Mouse (Mus musculus): ENCODE measurements around the gene Gm20708. TPM values are rescaled to one million over a fixed set of nuclear protein-coding genes. Genes with fewer than 3 reads are reported as not detected.
"Not testable (repeated sequence)": the region's sequence is repeated elsewhere in the genome, so short reads cannot be mapped to it uniquely, and the experiment has no call there.

Gene Gm20708
- polyA plus RNA-seq, 1 experiment from 2014 or later: 0.58 TPM

- H3K9me3 ChIP-seq (ENCODE audit: control insufficient read depth, low read length): no peaks in the 10 kb centered on the region
- no peak overlapping the region for H3K4me2 ChIP-seq (replicated peaks; ENCODE audit: low read depth, low read length)
- peak overlapping the region; percentile 14; the same call in 1 of the 2 replicates for H3K27ac ChIP-seq (ENCODE audit: low read depth, low read length)
- no peaks in the 10 kb centered on the region for H3K27me3 ChIP-seq (ENCODE audit: control insufficient read depth, insufficient read depth, low read length)
- peaks cover 40% of the 10 kb centered on the region for H3K4me1 ChIP-seq (ENCODE audit: control insufficient read depth, insufficient read depth, low read length)
- H3K9ac ChIP-seq (ENCODE audit: low read depth, low read length): no peak overlapping the region
- H3K4me3 ChIP-seq (ENCODE audit: low read length): no peak overlapping the region
- ATAC-seq (ENCODE audit: low FRiP score, low TSS enrichment): no peak
- WGBS: 74% methylated on average over 9 of the region's 9 CpGs
- H3K36me3 ChIP-seq (ENCODE audit: control insufficient read depth, insufficient read depth, low read length): no peaks in the 10 kb centered on the region
Observed at GRCm38 (mm10) chr11:117830401-117830800, 20.9 kb downstream of the Gm20708 start.

- Histone ChIP-seq H3K27ac (ENCODE audit: low read depth, low read length) (no peak overlapping the region), H3K4me1 (ENCODE audit: control insufficient read depth, insufficient read depth, low read length) (peaks cover 34% of the 10 kb centered on the region)
- ATAC-seq (ENCODE audit: low FRiP score, low TSS enrichment): peak; percentile 34
Observed at GRCm38 (mm10) chr11:117832086-117832969, 22.9 kb downstream of the Gm20708 start.

GRCm38 (mm10) chr11:117833509-117833908 is 24.0 kb downstream of the Gm20708 start:
- H3K4me3 ChIP-seq (ENCODE audit: low read length); H3K27ac ChIP-seq (ENCODE audit: low read depth, low read length); H3K9ac ChIP-seq (ENCODE audit: low read depth, low read length); H3K36me3 ChIP-seq (ENCODE audit: control insufficient read depth, insufficient read depth, low read length); H3K4me2 ChIP-seq (replicated peaks; ENCODE audit: low read depth, low read length); H3K9me3 ChIP-seq (ENCODE audit: control insufficient read depth, low read length); ATAC-seq (ENCODE audit: low FRiP score, low TSS enrichment); H3K27me3 ChIP-seq (ENCODE audit: control insufficient read depth, insufficient read depth, low read length): not testable (repeated sequence)
- WGBS: 92% methylated on average over 4 of the region's 6 CpGs
- H3K4me1 ChIP-seq (ENCODE audit: control insufficient read depth, insufficient read depth, low read length): peaks cover 26% of the 10 kb centered on the region

More at GRCm38 (mm10) chr11:117832086-117832969, 22.9 kb downstream of the Gm20708 start:
- 17% methylated on average over 28 of the region's 28 CpGs for WGBS
- peak overlapping the region; percentile 25; the same call in 1 of the 2 replicates for H3K9ac ChIP-seq (ENCODE audit: low read depth, low read length)
- H3K9me3 ChIP-seq (ENCODE audit: control insufficient read depth, low read length): no peaks in the 10 kb centered on the region
- peak overlapping the region; percentile 49 for H3K4me2 ChIP-seq (replicated peaks; ENCODE audit: low read depth, low read length)
- peak overlapping the region; percentile 23; the same call in 1 of the 2 replicates for H3K4me3 ChIP-seq (ENCODE audit: low read length)
- no peaks in the 10 kb centered on the region for H3K36me3 ChIP-seq (ENCODE audit: control insufficient read depth, insufficient read depth, low read length)
- H3K27me3 ChIP-seq (ENCODE audit: control insufficient read depth, insufficient read depth, low read length): no peaks in the 10 kb centered on the region

GRCm38 (mm10) chr11:117834086-117834485 is 24.6 kb downstream of the Gm20708 start:
- Histone ChIP-seq H3K27ac (ENCODE audit: low read depth, low read length) (no peak overlapping the region), H3K36me3 (ENCODE audit: control insufficient read depth, insufficient read depth, low read length) (no peaks in the 10 kb centered on the region), H3K4me1 (ENCODE audit: control insufficient read depth, insufficient read depth, low read length) (peaks cover 21% of the 10 kb centered on the region), H3K4me2 (replicated peaks; ENCODE audit: low read depth, low read length) (no peak overlapping the region), H3K27me3 (ENCODE audit: control insufficient read depth, insufficient read depth, low read length) (no peaks in the 10 kb centered on the region), H3K9me3 (ENCODE audit: control insufficient read depth, low read length) (no peaks in the 10 kb centered on the region), H3K9ac (ENCODE audit: low read depth, low read length) (no peak overlapping the region), H3K4me3 (ENCODE audit: low read length) (no peak overlapping the region)
- WGBS: 89% methylated on average over 8 of the region's 8 CpGs
- ATAC-seq (ENCODE audit: low FRiP score, low TSS enrichment): no peak

GRCm38 (mm10) chr11:117836306-117836705 is 26.8 kb downstream of the Gm20708 start:
- 29% methylated on average over 13 of the region's 13 CpGs for WGBS
- H3K27ac ChIP-seq (ENCODE audit: low read depth, low read length): no peak overlapping the region
- no peaks in the 10 kb centered on the region for H3K27me3 ChIP-seq (ENCODE audit: control insufficient read depth, insufficient read depth, low read length)

GRCm38 (mm10) chr11:117838572-117838971 is 29.1 kb downstream of the Gm20708 start:
- ATAC-seq (ENCODE audit: low FRiP score, low TSS enrichment): no peak
- Histone ChIP-seq H3K27ac (ENCODE audit: low read depth, low read length) (no peak overlapping the region), H3K36me3 (ENCODE audit: control insufficient read depth, insufficient read depth, low read length) (no peaks in the 10 kb centered on the region), H3K4me1 (ENCODE audit: control insufficient read depth, insufficient read depth, low read length) (no peaks in the 10 kb centered on the region), H3K4me2 (replicated peaks; ENCODE audit: low read depth, low read length) (no peak overlapping the region), H3K27me3 (ENCODE audit: control insufficient read depth, insufficient read depth, low read length) (no peaks in the 10 kb centered on the region), H3K9ac (ENCODE audit: low read depth, low read length) (no peak overlapping the region), H3K9me3 (ENCODE audit: control insufficient read depth, low read length) (no peaks in the 10 kb centered on the region), H3K4me3 (ENCODE audit: low read length) (no peak overlapping the region)
- WGBS: 68% methylated on average over 2 of the region's 2 CpGs

More at GRCm38 (mm10) chr11:117836306-117836705, 26.8 kb downstream of the Gm20708 start:
- ATAC-seq (ENCODE audit: low FRiP score, low TSS enrichment): no peak
- Histone ChIP-seq H3K9me3 (ENCODE audit: control insufficient read depth, low read length) (no peaks in the 10 kb centered on the region), H3K4me2 (replicated peaks; ENCODE audit: low read depth, low read length) (peak overlapping the region; percentile 34; the same call in 1 of the 2 replicates), H3K4me3 (ENCODE audit: low read length) (no peak overlapping the region), H3K4me1 (ENCODE audit: control insufficient read depth, insufficient read depth, low read length) (peaks cover 8% of the 10 kb centered on the region; the same call in 1 of the 2 replicates), H3K9ac (ENCODE audit: low read depth, low read length) (no peak overlapping the region), H3K36me3 (ENCODE audit: control insufficient read depth, insufficient read depth, low read length) (no peaks in the 10 kb centered on the region)

DNA sequence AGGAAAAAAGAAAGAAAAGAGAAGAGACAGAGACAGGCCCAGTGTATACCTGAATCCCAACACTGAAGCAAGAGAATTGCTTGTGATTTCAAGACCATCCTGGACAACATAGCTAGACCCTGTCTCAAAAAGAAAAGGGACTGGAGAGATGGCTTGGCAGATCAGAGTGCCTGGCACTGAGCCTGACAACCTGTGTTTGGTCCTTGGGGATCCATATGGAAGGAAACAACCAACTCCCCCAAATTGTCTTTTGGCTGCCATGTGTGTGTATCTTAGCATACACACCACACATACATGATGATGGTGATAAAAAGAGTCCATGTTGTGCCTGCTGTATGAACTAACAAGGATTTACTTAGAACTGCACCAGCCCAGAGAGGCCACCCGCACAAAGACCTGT is 29.6 kb downstream of the Gm20708 start:
- Histone ChIP-seq H3K4me3 (ENCODE audit: low read length) (no peak overlapping the region), H3K36me3 (ENCODE audit: control insufficient read depth, insufficient read depth, low read length) (no peaks in the 10 kb centered on the region), H3K9ac (ENCODE audit: low read depth, low read length) (no peak overlapping the region), H3K27me3 (ENCODE audit: control insufficient read depth, insufficient read depth, low read length) (no peaks in the 10 kb centered on the region), H3K4me2 (replicated peaks; ENCODE audit: low read depth, low read length) (no peak overlapping the region), H3K4me1 (ENCODE audit: control insufficient read depth, insufficient read depth, low read length) (no peaks in the 10 kb centered on the region), H3K9me3 (ENCODE audit: control insufficient read depth, low read length) (no peaks in the 10 kb centered on the region), H3K27ac (ENCODE audit: low read depth, low read length) (no peak overlapping the region)
- ATAC-seq (ENCODE audit: low FRiP score, low TSS enrichment): no peak
- 100% methylated on average over 1 of the region's 1 CpGs for WGBS

DNA sequence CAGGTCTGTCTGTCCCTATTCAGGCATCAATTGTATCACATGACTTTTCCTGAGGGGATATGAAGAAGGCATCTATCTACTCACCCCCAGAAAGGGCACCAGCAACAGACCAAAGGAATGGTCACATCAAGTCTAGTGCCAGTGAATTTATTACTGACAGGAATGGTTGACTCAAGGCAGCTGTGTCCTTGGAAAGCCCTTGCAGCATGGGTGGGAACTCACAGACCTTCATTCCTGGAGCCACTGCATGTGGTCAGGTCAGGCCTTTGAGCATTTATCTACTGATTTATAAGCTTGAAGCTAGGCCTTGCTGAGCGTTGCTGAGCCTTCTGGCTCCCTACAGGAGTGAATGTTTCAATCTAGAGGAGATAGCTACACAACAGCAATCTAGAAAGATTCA is 31.4 kb downstream of the Gm20708 start:
- 24% methylated on average over 1 of the region's 1 CpGs for WGBS
- Histone ChIP-seq H3K27ac (ENCODE audit: low read depth, low read length) (no peak overlapping the region), H3K4me1 (ENCODE audit: control insufficient read depth, insufficient read depth, low read length) (no peaks in the 10 kb centered on the region), H3K9ac (ENCODE audit: low read depth, low read length) (no peak overlapping the region), H3K4me2 (replicated peaks; ENCODE audit: low read depth, low read length) (no peak overlapping the region), H3K4me3 (ENCODE audit: low read length) (no peak overlapping the region), H3K9me3 (ENCODE audit: control insufficient read depth, low read length) (no peaks in the 10 kb centered on the region), H3K27me3 (ENCODE audit: control insufficient read depth, insufficient read depth, low read length) (no peaks in the 10 kb centered on the region), H3K36me3 (ENCODE audit: control insufficient read depth, insufficient read depth, low read length) (no peaks in the 10 kb centered on the region)
- ATAC-seq (ENCODE audit: low FRiP score, low TSS enrichment): no peak

DNA sequence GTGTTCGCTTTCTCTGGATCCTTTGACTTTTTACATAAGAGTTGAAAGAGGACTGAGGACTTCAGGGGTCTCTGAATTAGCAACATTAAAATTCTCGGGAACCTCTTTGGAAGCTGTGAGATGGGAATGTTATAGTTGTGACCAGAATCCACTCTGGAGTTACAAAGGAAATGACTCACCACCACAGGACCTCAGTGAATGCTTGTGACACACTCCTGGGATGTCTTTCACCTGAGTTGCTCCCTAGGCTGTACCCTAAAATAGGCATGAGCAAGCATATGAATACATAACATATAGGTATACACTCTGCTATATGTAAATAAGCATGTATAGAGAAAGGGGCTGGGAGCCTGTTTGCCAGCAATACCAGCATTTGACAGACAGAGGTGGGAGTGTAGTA is 34.0 kb downstream of the Gm20708 start:
- H3K4me3 ChIP-seq (ENCODE audit: low read length): no peak overlapping the region
- no peak overlapping the region for H3K9ac ChIP-seq (ENCODE audit: low read depth, low read length)
- H3K4me1 ChIP-seq (ENCODE audit: control insufficient read depth, insufficient read depth, low read length): peaks cover 11% of the 10 kb centered on the region
- 81% methylated on average over 2 of the region's 2 CpGs for WGBS
- ATAC-seq (ENCODE audit: low FRiP score, low TSS enrichment): no peak
- H3K9me3 ChIP-seq (ENCODE audit: control insufficient read depth, low read length): no peaks in the 10 kb centered on the region
- no peaks in the 10 kb centered on the region for H3K36me3 ChIP-seq (ENCODE audit: control insufficient read depth, insufficient read depth, low read length)
- no peak overlapping the region for H3K4me2 ChIP-seq (replicated peaks; ENCODE audit: low read depth, low read length)
- H3K27me3 ChIP-seq (ENCODE audit: control insufficient read depth, insufficient read depth, low read length): no peaks in the 10 kb centered on the region
- H3K27ac ChIP-seq (ENCODE audit: low read depth, low read length): no peak overlapping the region

Measured in kidney, embryonic 14.5 days (tissue).